Mouse (Mus musculus) liver, embryonic 14.5 days (tissue): Measurements from ENCODE around the gene 1700123O20Rik.

Experiments
- CTCF ChIP-seq: IDR thresholded peaks from 2 replicates; pipeline ENCODE4 v1.5.1; 2016; ENCODE audit warnings: antibody characterized with exemption, low read depth, control low read depth
- EP300 ChIP-seq: IDR thresholded peaks from 2 replicates; pipeline ENCODE4 v1.6.1; 2016; ENCODE audit warnings: antibody characterized with exemption, low read depth

- no peak for TF ChIP-seq CTCF
- no peak for TF ChIP-seq EP300
These were observed 23.0 kb downstream of the 1700123O20Rik start for GRCm38 (mm10) chr14:54709054-54709453.
